Mouse (Mus musculus) kidney, embryonic 14.5 days (tissue): Measurements from ENCODE around the gene Gm10134. TPM values are rescaled to one million over a fixed set of nuclear protein-coding genes. Genes with fewer than 3 reads are reported as not detected.

Experiments used
- ATAC-seq: fragments of 200-750 bp; cut with Nextera tagmentation; 2 replicates; pipeline ENCODE4 v1.8.0; 2017; ENCODE audit warnings: moderate number of reproducible peaks, mild to moderate bottlenecking, moderate TSS enrichment, moderate library complexity; ENCODE audit not compliant: low FRiP score, low TSS enrichment
- H3K27ac ChIP-seq: fragments of 300-500 bp; sonication (generic); 2 replicates; pipeline ENCODE4 v1.5.1; 2014; ENCODE audit warnings: low read depth, mild to moderate bottlenecking, low read length, moderate library complexity, mixed read lengths
- H3K27me3 ChIP-seq: fragments of 300-500 bp; sonication (generic); 2 replicates; pipeline ENCODE4 v1.6.1; 2014; ENCODE audit warnings: mild to moderate bottlenecking, low read length; ENCODE audit not compliant: control insufficient read depth, insufficient read depth
- H3K36me3 ChIP-seq: fragments of 300-500 bp; sonication (generic); 2 replicates; pipeline ENCODE4 v1.6.1; 2014; ENCODE audit warnings: low read length, mixed read lengths; ENCODE audit not compliant: control insufficient read depth, insufficient read depth
- H3K4me1 ChIP-seq: fragments of 300-500 bp; sonication (generic); 2 replicates; pipeline ENCODE4 v1.6.1; 2014; ENCODE audit warnings: low read length, mixed read lengths; ENCODE audit not compliant: control insufficient read depth, insufficient read depth
- H3K4me2 ChIP-seq: fragments of 300-500 bp; sonication (generic); replicated peaks from 2 replicates; pipeline ENCODE4 v1.6.1; 2014; ENCODE audit warnings: low read depth, mild to moderate bottlenecking, low read length
- H3K4me3 ChIP-seq: fragments of 300-500 bp; sonication (generic); 2 replicates; pipeline ENCODE4 v1.5.1; 2014; ENCODE audit warnings: mild to moderate bottlenecking, low read length
- H3K9ac ChIP-seq: fragments of 300-500 bp; sonication (generic); 2 replicates; pipeline ENCODE4 v1.6.1; 2014; ENCODE audit warnings: low read depth, mild to moderate bottlenecking, low read length, moderate library complexity
- H3K9me3 ChIP-seq: fragments of 300-500 bp; sonication (generic); 2 replicates; pipeline ENCODE4 v1.6.1; 2016; ENCODE audit warnings: low read length; ENCODE audit not compliant: control insufficient read depth
- WGBS: fragments of 180-500 bp; shearing (Covaris S2); extraction: QIAGEN DNeasy Blood & Tissue Kit; methylation state at CpG from one replicate; pipeline ENCODE4 v1.1.7; 2014; 5-methylcytosine and 5-hydroxymethylcytosine counted together
- polyA plus RNA-seq: library from polyadenylated mRNA; unstranded; fragments of >200 nt; fragmentation: Nextera tagmentation; extraction: Ambion mirVana; gene quantifications from 2 replicates; pipeline ENCODE4 v1.2.1, GENCODE M21; 2014

Gene Gm10134
- 2.7 and 9.9 TPM in 2 replicates for polyA plus RNA-seq

- no peak within 1 kb of the TSS for H3K9ac ChIP-seq
- no peak within 1 kb of the TSS for H3K4me3 ChIP-seq
- no peak for ATAC-seq
- no peak within 1 kb of the TSS for H3K27ac ChIP-seq
- WGBS: 70% methylated on average over 3 of the region's 3 CpGs
- no peaks in the 10 kb centered on the region for H3K4me1 ChIP-seq
- no peaks in the 10 kb centered on the region for H3K27me3 ChIP-seq
- H3K36me3 ChIP-seq: no peaks in the 10 kb centered on the region
- no peaks in the 10 kb centered on the region for H3K9me3 ChIP-seq
- H3K4me2 ChIP-seq: no peak within 1 kb of the TSS
These were observed at the start of gene Gm10134 for GRCm38 (mm10) chr2:28505795-28506194. Gm10134 (plus strand) TSS chr2:28506095.

- Histone ChIP-seq H3K27ac (no peak overlapping the region), H3K27me3 (no peaks in the 10 kb centered on the region), H3K36me3 (peaks cover 6% of the 10 kb centered on the region; the same call in 1 of the 2 replicates), H3K4me3 (no peak overlapping the region), H3K9me3 (no peaks in the 10 kb centered on the region), H3K4me1 (no peaks in the 10 kb centered on the region), H3K4me2 (no peak overlapping the region), H3K9ac (no peak overlapping the region)
- ATAC-seq: no peak
- WGBS: 86% methylated on average over 1 of the region's 1 CpGs
These were observed 49.3 kb upstream of the Gm10134 start for GRCm38 (mm10) chr2:28456616-28457015.

- H3K9ac ChIP-seq: no peak overlapping the region
- no peak for ATAC-seq
- H3K4me1 ChIP-seq: peaks cover 4% of the 10 kb centered on the region
- WGBS: 45% methylated on average over 3 of the region's 3 CpGs
- H3K27ac ChIP-seq: no peak overlapping the region
- no peak overlapping the region for H3K4me3 ChIP-seq
- H3K36me3 ChIP-seq: 0 out of 2 replicates have a peak, but pooled peaks cover under 1% of the 10 kb centered on the region
- no peaks in the 10 kb centered on the region for H3K9me3 ChIP-seq
- no peak overlapping the region for H3K4me2 ChIP-seq
- no peaks in the 10 kb centered on the region for H3K27me3 ChIP-seq
These were observed 42.0 kb upstream of the Gm10134 start for GRCm38 (mm10) chr2:28463919-28464318.

GRCm38 (mm10) chr2:28464919-28465318 is 41.0 kb upstream of the Gm10134 start:
- Histone ChIP-seq H3K27me3 (no peaks in the 10 kb centered on the region), H3K4me2 (no peak overlapping the region), H3K4me1 (peaks cover 7% of the 10 kb centered on the region), H3K4me3 (no peak overlapping the region), H3K9me3 (0 out of 2 replicates have a peak, but pooled peaks cover 3% of the 10 kb centered on the region), H3K36me3 (peaks cover 10% of the 10 kb centered on the region), H3K27ac (no peak overlapping the region), H3K9ac (no peak overlapping the region)
- WGBS: 76% methylated on average over 9 of the region's 9 CpGs
- ATAC-seq: no peak

- Histone ChIP-seq H3K4me2 (peak within 1 kb of the TSS; percentile 54), H3K27me3 (no peaks in the 10 kb centered on the region), H3K4me1 (peaks cover 7% of the 10 kb centered on the region), H3K27ac (no peak within 1 kb of the TSS), H3K9me3 (peaks cover 3% of the 10 kb centered on the region; the same call in 1 of the 2 replicates), H3K9ac (peak within 1 kb of the TSS; percentile 54), H3K4me3 (peak within 1 kb of the TSS; percentile 24), H3K36me3 (peaks cover 21% of the 10 kb centered on the region)
- WGBS: 6% methylated on average over 25 of the region's 25 CpGs
- ATAC-seq: peak; percentile 66
These were observed 39.9 kb upstream of the Gm10134 start, which contains the start of gene 1700007K13Rik for GRCm38 (mm10) chr2:28465836-28466518. 1700007K13Rik (minus strand) TSS chr2:28466332.

GRCm38 (mm10) chr2:28467860-28468485 is 37.9 kb upstream of the Gm10134 start, which contains the start of gene Mrps2:
Mrps2 (plus strand) TSS chr2:28468066.
- Histone ChIP-seq H3K27me3 (no peaks in the 10 kb centered on the region), H3K9me3 (peaks cover 8% of the 10 kb centered on the region; the same call in 1 of the 2 replicates), H3K9ac (peak within 1 kb of the TSS; percentile 98), H3K36me3 (peaks cover 31% of the 10 kb centered on the region), H3K4me1 (peaks cover 7% of the 10 kb centered on the region), H3K4me3 (peak within 1 kb of the TSS; percentile 99), H3K27ac (no peak within 1 kb of the TSS), H3K4me2 (peak within 1 kb of the TSS; percentile 75)
- ATAC-seq: peak; percentile 91
- under 1% methylated on average over 52 of the region's 52 CpGs for WGBS

- 55% methylated on average over 18 of the region's 18 CpGs for WGBS
- no peak for ATAC-seq
- no peak overlapping the region for H3K27ac ChIP-seq
These were observed 37.2 kb upstream of the Gm10134 start for GRCm38 (mm10) chr2:28468486-28469225.

GRCm38 (mm10) chr2:28469461-28469860 is 36.4 kb upstream of the Gm10134 start:
- Histone ChIP-seq H3K4me2 (no peak overlapping the region), H3K36me3 (peaks cover 31% of the 10 kb centered on the region), H3K9me3 (peaks cover 12% of the 10 kb centered on the region; the same call in 1 of the 2 replicates), H3K4me1 (peaks cover 7% of the 10 kb centered on the region), H3K9ac (no peak overlapping the region), H3K27me3 (no peaks in the 10 kb centered on the region), H3K27ac (no peak overlapping the region), H3K4me3 (no peak overlapping the region)
- WGBS: 97% methylated on average over 14 of the region's 14 CpGs
- no peak for ATAC-seq

More at GRCm38 (mm10) chr2:28468486-28469225, 37.2 kb upstream of the Gm10134 start:
- Histone ChIP-seq H3K27me3 (no peaks in the 10 kb centered on the region), H3K4me3 (peak overlapping the region; percentile 99), H3K9ac (peak overlapping the region; percentile 98), H3K36me3 (peaks cover 31% of the 10 kb centered on the region), H3K4me1 (peaks cover 7% of the 10 kb centered on the region), H3K4me2 (peak overlapping the region; percentile 75), H3K9me3 (peaks cover 12% of the 10 kb centered on the region; the same call in 1 of the 2 replicates)
